Mouse (Mus musculus) brain, embryonic 14.5 days (tissue): ENCODE measurements around the gene Sparc.

ENCODE experiments used
- CTCF ChIP-seq: fragments of 200-500 bp; IDR thresholded peaks from 2 replicates; pipeline ENCODE4 v1.5.1; 2012; ENCODE audit warnings: inconsistent platforms, mild to moderate bottlenecking, moderate library complexity, borderline replicate concordance; ENCODE audit not compliant: insufficient read depth, insufficient read length; ENCODE audit errors: extremely low read depth
- POLR2A ChIP-seq: fragments of 200-500 bp; IDR thresholded peaks from 2 replicates; pipeline ENCODE4 v1.6.1; 2012; ENCODE audit warnings: mild to moderate bottlenecking, inconsistent platforms, borderline replicate concordance; ENCODE audit not compliant: poor library complexity, insufficient read depth, insufficient read length, severe bottlenecking; ENCODE audit errors: extremely low read depth

- TF ChIP-seq CTCF (peak; percentile 64; the same call in 1 of the 2 replicates), POLR2A (no peak)
Observed at GRCm38 (mm10) chr11:55444772-55445171, 21.8 kb upstream of the Sparc start.
